Mouse (Mus musculus) bone marrow macrophage, adult 2 months (primary cell): ENCODE measurements around the gene Plcxd1. TPM values are rescaled to one million over a fixed set of nuclear protein-coding genes. Genes with fewer than 3 reads are reported as not detected.

ENCODE experiments used
- H3K27ac ChIP-seq: 2 replicates; pipeline ENCODE4 v1.5.1; 2012; ENCODE audit warnings: low read depth, low read length; ENCODE audit not compliant: insufficient read depth
- H3K4me1 ChIP-seq: 2 replicates; pipeline ENCODE4 v1.6.1; 2012; ENCODE audit warnings: low read length; ENCODE audit not compliant: control insufficient read depth, insufficient read depth
- H3K4me3 ChIP-seq: 2 replicates; pipeline ENCODE4 v1.5.1; 2012; ENCODE audit warnings: mild to moderate bottlenecking, low read length, moderate library complexity; ENCODE audit not compliant: insufficient read depth
- CTCF ChIP-seq: IDR thresholded peaks from 2 replicates; pipeline ENCODE4 v1.5.1; 2012; ENCODE audit warnings: low read depth, mild to moderate bottlenecking, low read length, moderate library complexity
- POLR2A ChIP-seq: IDR thresholded peaks from 2 replicates; pipeline ENCODE4 v1.6.1; 2012; ENCODE audit warnings: mild to moderate bottlenecking, low read depth, low read length, borderline replicate concordance
- polyA plus RNA-seq: library from polyadenylated mRNA; stranded (reverse); fragments of >200 nt; gene quantifications from 2 replicates; pipeline ENCODE4 v1.2.4, GENCODE M21; 2012; ENCODE audit not compliant: missing spikeins, insufficient read depth, insufficient read length

Plcxd1 gene
- polyA plus RNA-seq, 1 experiment, result not detected

DNA sequence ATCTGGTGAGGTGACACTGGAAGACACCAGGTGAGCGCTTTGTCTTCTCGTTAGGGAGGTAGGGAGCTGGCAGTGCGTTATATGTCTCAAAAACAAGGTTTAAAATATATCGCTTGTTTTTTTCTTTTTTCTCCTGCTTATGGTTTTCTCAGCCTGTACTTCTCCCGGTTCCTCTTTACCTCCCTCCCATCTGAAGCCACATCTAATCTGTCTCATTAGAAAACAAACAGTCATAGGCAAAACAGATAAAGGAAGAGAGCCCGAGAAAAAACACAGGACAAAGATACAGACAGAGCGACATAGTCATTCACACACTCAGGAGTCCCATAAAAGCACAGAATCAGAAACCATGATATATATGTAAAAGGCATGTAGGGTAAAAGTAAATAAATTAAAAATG, 40.7 kb downstream of the Plcxd1 start:
- H3K4me1 ChIP-seq, result no peaks in the 10 kb centered on the region
- no peak overlapping the region for H3K27ac ChIP-seq
- H3K4me3 ChIP-seq, result no peak overlapping the region
- TF ChIP-seq CTCF, result no peak
- TF ChIP-seq POLR2A, result no peak

DNA sequence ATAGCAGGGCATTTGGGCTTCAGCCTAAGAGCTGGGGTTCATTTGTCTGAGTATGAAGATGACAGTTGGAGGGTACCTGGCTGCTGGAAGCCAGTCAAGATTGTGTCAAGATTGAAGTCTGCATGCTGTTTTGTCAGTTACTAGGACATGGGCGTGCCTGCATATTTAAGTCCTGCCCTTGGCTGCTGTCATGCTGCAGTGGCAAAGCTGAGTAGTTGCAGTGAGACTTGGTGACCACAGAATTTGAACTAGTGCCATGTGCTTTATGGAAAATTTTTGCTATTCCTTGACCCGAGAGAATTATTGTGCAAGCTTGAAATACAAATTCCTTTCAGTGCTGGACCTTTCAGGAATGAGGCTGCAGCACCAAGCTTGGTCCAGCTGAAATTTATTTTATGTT, 42.5 kb downstream of the Plcxd1 start:
- TF ChIP-seq POLR2A (no peak), CTCF (no peak)
- H3K4me1 ChIP-seq, result no peaks in the 10 kb centered on the region
- H3K27ac ChIP-seq, result no peak overlapping the region
- H3K4me3 ChIP-seq, result no peak overlapping the region

DNA sequence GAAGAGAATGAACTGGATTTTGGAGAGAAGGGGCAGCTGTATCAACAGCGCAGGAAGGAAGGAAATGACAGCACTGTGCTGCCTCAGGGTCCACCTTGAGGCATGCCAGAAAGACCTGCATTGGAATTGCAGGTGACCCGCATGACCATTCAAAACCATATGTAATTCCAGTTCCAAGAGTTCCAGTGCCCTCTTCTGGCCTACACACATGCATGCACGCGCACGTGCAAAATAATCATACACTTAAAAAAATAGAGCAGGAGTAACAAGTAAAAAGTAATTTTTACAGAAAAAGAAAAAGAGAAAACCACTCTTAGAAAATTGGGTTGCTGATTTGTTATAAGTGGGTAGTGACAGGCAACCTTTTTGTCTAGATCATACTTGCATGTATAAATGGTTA, 43.2 kb downstream of the Plcxd1 start:
- no peak overlapping the region for H3K4me3 ChIP-seq
- no peak overlapping the region for H3K27ac ChIP-seq
- H3K4me1 ChIP-seq, result no peaks in the 10 kb centered on the region
- TF ChIP-seq POLR2A (no peak), CTCF (peak; percentile 27; the same call in 1 of the 2 replicates)

Other genes with a start within 250 kb of the Plcxd1 start
- 10.5 and 13.2 TPM in 2 replicates for gene Gm15446, start 176.6 kb upstream of the Plcxd1 start, polyA plus RNA-seq
- gene Zfp932, start 103.4 kb upstream of the Plcxd1 start, polyA plus RNA-seq, result 13.6 and 20.8 TPM in 2 replicates
- gene Gm17655, start 27.5 kb upstream of the Plcxd1 start, polyA plus RNA-seq, result 5.3 and 8.8 TPM in 2 replicates
- gene Gm35315, start 5.5 kb upstream of the Plcxd1 start, polyA plus RNA-seq, result 0.61 and 0.79 TPM in 2 replicates
- gene Gtpbp6, start 8.2 kb downstream of the Plcxd1 start, polyA plus RNA-seq, result 26.0 and 29.1 TPM in 2 replicates
- 3.1 and 4.5 TPM in 2 replicates for gene Zfp605, start 10.1 kb downstream of the Plcxd1 start, polyA plus RNA-seq
- 42.3 and 42.5 TPM in 2 replicates for gene Chfr, start 35.9 kb downstream of the Plcxd1 start, polyA plus RNA-seq
- gene Golga3, start 76.7 kb downstream of the Plcxd1 start, polyA plus RNA-seq, result 23.6 and 24.7 TPM in 2 replicates
- 29.5 and 36.6 TPM in 2 replicates for gene Ankle2, start 131.0 kb downstream of the Plcxd1 start, polyA plus RNA-seq
- gene Pgam5, start 169.9 kb downstream of the Plcxd1 start, polyA plus RNA-seq, result 15.2 and 16.4 TPM in 2 replicates
- 3.3 and 3.4 TPM in 2 replicates for gene Pxmp2, start 186.2 kb downstream of the Plcxd1 start, polyA plus RNA-seq
- gene Pole, start 186.3 kb downstream of the Plcxd1 start, polyA plus RNA-seq, result 9.2 and 12.1 TPM in 2 replicates
- not detected in 2 replicates for gene P2rx2, start 243.2 kb downstream of the Plcxd1 start, polyA plus RNA-seq
- not detected in 2 replicates for gene Lrcol1, start 244.8 kb downstream of the Plcxd1 start, polyA plus RNA-seq